Mouse (Mus musculus): ENCODE measurements at regions not wholly inside any gene's neighbourhood (a gene's known extent, or its start where the extent isn't known, plus 50 kb on each side); places are given as distances from the start of the nearest gene placed in this dataset.

- no peak for DNase-seq (ENCODE audit: low spot score)
Observed at GRCm38 (mm10) chr7:40670401-40670800, 227.7 kb upstream of the Vstm2b start.

GRCm38 (mm10) chr7:40671068-40671467 is 227.1 kb upstream of the Vstm2b start:
- DNase-seq (ENCODE audit: low spot score), result no peak

- no peak for DNase-seq (ENCODE audit: low spot score)
Observed at GRCm38 (mm10) chr7:40672348-40672747, 225.8 kb upstream of the Vstm2b start.

- DNase-seq (ENCODE audit: low spot score), result no peak
Observed at GRCm38 (mm10) chr7:40674397-40674796, 223.7 kb upstream of the Vstm2b start.

- DNase-seq (ENCODE audit: low spot score), result no peak
Observed at GRCm38 (mm10) chr7:40677601-40678000, 220.5 kb upstream of the Vstm2b start.

GRCm38 (mm10) chr7:40680567-40680966 is 217.6 kb upstream of the Vstm2b start:
- no peak for DNase-seq (ENCODE audit: low spot score)

DNA sequence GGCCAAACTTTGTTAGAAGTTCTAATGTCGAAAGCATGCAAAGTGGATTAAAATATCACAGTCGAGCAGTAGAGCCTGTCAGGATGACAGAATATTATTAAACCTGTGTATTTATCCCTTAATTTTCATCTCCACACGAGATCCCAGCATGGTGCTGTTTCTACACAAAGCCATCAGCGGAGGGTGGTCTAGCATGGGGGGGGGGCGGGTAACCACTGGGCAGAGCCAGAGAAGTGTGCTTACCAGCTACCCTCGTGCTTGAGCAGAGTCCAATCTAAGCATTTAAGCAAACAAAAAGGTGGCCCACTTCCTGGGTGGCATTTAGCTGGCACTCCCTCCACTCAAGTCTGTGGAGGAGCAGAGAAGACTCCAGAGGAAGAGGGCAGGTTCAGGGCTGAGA is 217.1 kb upstream of the Vstm2b start:
- DNase-seq (ENCODE audit: low spot score), result no peak

- no peak for DNase-seq (ENCODE audit: low spot score)
Observed at GRCm38 (mm10) chr7:40683176-40683575, 215.0 kb upstream of the Vstm2b start.

DNA sequence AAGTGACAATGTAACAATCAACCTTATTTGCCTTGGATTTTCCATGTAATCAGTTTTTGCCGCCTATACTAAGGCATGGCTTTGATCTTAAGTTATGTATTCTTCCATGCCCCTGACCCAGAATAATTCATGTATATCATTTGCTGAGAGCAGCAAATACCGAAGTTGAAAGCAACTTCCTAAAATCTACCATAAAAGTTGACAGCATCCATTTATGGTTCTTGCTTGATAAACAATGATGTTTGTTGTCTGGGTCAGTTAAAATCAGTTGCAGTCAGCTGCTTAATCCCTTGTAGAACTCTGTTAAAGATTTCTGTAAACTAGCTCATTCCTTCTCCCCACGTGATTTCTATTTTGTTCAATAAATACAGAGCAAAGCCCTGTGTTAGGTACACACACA is 214.5 kb upstream of the Vstm2b start:
- no peak for DNase-seq (ENCODE audit: low spot score)

DNA sequence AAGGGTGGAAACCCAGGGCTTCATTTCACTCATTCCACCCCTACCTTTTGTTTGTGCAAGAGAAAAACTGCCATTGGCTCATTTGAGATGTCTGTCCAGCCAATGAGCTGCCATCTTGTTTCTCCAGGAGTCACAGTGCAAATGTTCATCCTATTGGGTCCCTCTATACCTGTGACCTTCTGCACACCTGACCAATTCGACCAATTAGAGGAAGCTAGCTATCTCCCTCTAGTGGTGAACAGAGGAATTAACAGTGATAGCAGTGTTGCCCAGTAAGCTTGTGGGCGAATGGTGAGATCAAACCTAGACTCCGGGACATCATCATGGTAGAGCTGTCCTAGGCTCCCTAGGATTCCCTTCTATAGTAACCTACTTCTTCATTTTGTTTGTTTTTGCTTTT is 211.1 kb upstream of the Vstm2b start:
- DNase-seq (ENCODE audit: low spot score), result no peak

- DNase-seq (ENCODE audit: low spot score), result no peak
Observed at GRCm38 (mm10) chr7:40688546-40688945, 209.6 kb upstream of the Vstm2b start.

DNA sequence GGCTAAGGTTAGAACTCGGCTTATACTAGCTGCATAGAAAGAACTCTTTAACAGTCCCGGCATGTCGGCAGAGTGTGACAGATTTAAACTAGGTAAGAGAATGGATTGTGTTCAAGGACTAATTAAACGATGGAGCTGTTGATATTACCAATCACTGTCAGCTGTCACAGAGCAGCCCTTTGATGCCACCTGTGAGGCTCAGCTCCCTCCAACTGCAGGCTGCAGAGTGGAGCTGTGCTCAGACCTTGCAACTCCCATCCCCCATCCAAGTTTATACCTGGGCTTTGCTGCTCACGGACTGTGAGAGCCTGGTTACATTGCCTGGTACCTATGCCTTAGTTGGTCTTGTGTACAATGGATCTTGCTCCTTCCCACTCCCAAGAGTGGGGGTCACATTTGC is 204.4 kb upstream of the Vstm2b start:
- DNase-seq (ENCODE audit: low spot score), result no peak

DNA sequence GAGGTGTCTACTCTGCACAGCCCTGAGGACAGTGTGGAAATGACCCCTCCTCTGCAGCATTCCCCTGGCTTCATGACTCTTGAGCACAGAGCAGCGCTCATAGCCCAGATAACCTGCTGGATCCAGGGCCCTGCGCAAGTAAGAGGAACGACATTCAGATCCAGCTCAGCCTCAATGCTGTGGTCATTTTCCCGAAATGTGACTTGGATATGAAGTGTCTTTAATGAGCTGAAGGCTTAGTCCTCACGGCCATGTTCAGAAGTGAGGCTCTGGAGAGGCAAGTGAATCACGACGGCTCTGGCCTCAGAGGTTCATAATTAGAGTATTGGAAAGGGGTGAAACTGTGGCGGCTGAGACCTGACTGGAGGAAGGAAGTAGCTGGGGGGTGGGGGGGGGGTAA is 200.6 kb upstream of the Vstm2b start:
- DNase-seq (ENCODE audit: low spot score), result no peak

GRCm38 (mm10) chr7:40698309-40698708 is 199.8 kb upstream of the Vstm2b start:
- no peak for DNase-seq (ENCODE audit: low spot score)

DNA sequence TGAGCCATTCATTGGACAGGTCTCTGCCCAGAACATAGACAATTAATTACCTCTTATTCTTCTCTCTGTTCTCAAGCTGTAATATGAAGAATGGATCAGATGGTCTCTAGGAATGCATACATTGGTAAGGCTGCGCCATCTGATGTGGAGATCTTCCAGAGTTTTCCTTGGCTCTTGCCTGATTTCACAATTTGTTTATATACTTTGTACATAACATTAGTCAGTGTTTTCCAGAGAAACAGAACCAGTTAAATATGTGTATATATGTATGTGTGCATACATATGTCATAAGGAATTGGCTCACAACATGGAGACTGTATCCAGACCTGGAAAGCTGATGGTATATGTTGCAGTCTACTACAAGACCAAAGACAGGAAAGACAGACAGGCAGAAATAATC is 198.5 kb upstream of the Vstm2b start:
- DNase-seq (ENCODE audit: low spot score), result no peak

DNA sequence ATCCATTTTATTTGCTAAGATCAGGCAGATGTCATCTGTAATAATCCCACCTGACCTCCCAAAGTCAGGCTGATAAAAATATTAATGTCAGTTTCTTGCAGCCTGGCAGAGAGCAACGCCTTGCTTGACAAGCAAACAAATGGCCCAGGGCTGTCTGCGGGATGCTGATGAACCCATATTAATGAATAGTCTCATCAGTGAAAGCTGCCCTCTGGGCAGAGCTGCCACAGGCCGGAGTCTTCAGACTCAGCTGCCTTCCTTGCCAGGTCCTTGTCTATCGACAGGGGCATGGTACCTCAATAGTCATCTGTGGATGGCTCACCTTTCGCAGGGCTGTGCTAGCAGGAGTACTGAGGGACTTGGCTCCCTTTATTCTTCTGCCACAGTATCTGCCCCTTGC is 197.5 kb upstream of the Vstm2b start:
- DNase-seq (ENCODE audit: low spot score), result no peak

- no peak for DNase-seq (ENCODE audit: low spot score)
Observed at GRCm38 (mm10) chr7:40702191-40703045, 195.7 kb upstream of the Vstm2b start.

DNA sequence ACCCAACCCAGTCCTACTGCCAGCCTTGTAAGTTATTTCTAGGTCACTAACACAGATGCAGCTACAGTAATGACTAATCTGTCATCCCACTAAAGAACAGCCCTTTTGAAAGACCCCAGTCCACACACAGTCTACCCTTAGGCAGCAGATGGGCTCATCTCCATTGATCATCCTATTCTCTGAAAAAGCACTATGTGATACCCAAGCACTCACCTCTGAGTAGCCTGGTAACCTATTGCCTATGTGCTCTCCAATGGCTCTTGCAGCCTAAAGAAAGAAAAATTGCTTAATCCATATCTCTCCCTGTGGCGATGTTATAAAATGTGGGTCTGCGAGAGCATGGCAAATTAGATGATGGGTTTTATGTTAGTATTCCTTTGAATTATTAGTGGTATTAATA is 189.9 kb upstream of the Vstm2b start:
- DNase-seq (ENCODE audit: low spot score), result no peak

- no peak for DNase-seq (ENCODE audit: low spot score)
Observed at GRCm38 (mm10) chr7:40717991-40718390, 180.1 kb upstream of the Vstm2b start.

GRCm38 (mm10) chr7:40736971-40737468 is 161.1 kb upstream of the Vstm2b start:
- DNase-seq (ENCODE audit: low spot score), result no peak

GRCm38 (mm10) chr7:40737496-40737895 is 160.6 kb upstream of the Vstm2b start:
- no peak for DNase-seq (ENCODE audit: low spot score)

DNA sequence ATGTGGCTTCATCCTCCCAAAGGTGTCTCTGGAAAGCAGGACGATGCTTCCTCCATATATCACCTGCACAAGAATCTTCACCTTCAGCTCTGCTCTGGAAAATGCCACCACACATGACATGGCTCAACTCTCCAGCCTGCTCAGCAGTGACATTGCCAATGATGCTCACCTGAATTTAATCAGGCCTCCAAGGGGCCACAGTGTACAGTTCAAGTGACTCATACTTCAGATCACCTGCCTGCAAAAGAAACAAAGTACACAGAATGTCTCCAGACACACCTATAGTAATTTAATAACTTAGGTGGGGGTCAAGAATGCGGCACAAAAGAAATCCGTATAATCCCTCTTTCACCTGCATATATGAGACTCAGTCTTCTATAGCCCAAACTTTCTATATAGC is 160.0 kb upstream of the Vstm2b start:
- DNase-seq (ENCODE audit: low spot score), result no peak

DNA sequence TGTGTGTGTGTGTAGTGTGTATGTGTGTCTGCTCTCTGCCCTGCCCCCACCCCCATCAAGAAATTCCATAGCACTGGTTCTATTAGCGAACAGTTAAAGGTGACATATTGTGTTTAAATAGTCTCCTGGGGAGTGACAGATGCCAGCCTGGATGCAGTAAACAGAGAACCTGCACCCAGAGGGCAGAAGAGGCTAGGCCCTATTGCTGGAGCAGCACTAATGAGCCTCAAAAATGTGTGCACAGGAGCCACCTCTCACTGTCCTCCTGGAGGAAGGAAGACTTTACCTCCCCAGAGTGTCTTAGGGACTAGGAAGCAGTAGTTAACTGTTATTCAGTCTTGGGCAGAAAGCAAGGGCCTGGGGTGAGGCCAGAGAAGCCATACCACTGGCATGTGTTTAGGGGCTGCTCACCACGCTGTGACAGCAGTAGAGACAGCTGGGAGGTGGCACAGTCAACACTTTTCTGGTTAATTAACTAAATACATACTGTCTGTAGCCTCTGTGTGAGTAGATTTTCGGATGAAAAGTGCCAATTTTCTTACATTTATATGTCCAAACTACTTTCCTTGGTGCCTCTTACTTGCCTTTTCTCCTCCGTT is 155.5 kb upstream of the Vstm2b start:
- no peak for DNase-seq (ENCODE audit: low spot score)

- no peak for DNase-seq (ENCODE audit: low spot score)
Observed at GRCm38 (mm10) chr7:40751779-40752178, 146.3 kb upstream of the Vstm2b start.

Measured in adipocyte (in vitro differentiated cells).